Mouse (Mus musculus): ENCODE results near the gene Mast1.

DNA sequence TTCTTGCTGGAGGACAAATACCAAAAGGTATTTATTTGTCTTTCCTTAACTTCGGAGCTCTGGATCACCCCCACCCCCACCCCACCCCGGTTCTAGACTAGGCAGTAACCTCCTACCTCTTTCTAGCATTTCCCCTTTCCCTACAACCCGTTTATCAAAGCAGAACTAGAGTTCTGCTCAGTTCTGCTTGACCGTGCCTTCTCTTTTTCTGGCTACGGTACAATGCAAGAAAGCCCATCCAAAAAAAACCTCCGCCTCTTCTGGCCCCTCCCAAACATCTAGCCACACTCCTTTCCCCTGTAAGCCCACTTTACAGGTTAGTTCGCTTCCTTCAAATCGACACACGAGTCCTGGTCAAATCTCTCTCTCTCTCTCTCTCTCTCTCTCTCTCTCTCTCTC, 23.7 kb downstream of the Mast1 start:
- TF ChIP-seq GATA1 (IDR thresholded peaks at IDR 0.05; ENCODE audit: borderline replicate concordance, low read length) (no peak), FLI1 (IDR thresholded peaks at IDR 0.05; ENCODE audit: low read length) (no peak)

All from megakaryocyte, embryonic 14.5 days (primary cell).